Mouse (Mus musculus): ENCODE measurements around the gene Ttyh3.

- TF ChIP-seq CTCF (IDR thresholded peaks at IDR 0.05; ENCODE audit: extremely low read depth, insufficient read length, insufficient replicate concordance, low read depth, low read length) (no peak), POLR2A (IDR thresholded peaks at IDR 0.05; ENCODE audit: low read depth, low read length) (no peak)
Measured at GRCm38 (mm10) chr5:140606386-140606785, 42.4 kb downstream of the Ttyh3 start.

Data from small intestine, adult 2 months (tissue).